Mouse (Mus musculus) layer of hippocampus, adult 18-20 months (tissue): ENCODE data around the gene Sergef. TPM values are rescaled to one million over a fixed set of nuclear protein-coding genes. Genes with fewer than 3 reads are reported as not detected.

Experiments used
- DNase-seq, 2 experiments: peaks; one replicate each; pipeline ENCODE4 v3.0.0; 2022; ENCODE audit warnings: low spot score in 2 of 2
- total RNA-seq, 2 experiments: library from RNA; stranded (reverse); gene quantifications; 2 replicates each; pipeline ENCODE4 v1.2.3; 2021

The Sergef gene
- total RNA-seq, 2 experiments from 2014 or later: 47.9 to 50.8 TPM

DNA sequence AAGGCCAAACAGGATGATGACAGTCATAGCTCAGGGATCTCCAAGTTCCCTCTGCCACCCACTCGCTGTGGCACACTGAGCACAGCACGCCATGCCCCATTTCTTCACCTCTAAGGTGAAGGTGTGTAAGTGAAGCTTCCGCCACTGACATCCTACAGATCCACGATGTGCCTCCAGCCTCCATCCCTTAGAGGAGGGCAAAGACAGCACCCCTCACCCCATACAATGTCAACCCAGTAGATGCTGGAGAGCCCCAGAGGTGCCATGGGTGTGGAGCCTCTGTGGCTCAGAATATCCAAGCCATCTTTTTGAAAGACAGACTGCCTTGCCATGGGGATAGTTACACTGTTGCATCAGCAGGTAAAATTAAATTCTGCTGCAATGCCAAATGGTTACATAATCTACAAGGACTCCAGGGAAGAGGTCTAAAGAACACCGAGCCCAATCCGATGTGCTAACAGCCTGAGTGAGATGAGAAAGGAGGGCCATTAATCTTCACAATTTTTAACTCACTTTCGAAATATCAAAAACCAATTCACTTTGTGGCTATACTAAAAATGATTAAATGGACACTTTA is 23.1 kb downstream of the Sergef start:
- no peak for DNase-seq

DNA sequence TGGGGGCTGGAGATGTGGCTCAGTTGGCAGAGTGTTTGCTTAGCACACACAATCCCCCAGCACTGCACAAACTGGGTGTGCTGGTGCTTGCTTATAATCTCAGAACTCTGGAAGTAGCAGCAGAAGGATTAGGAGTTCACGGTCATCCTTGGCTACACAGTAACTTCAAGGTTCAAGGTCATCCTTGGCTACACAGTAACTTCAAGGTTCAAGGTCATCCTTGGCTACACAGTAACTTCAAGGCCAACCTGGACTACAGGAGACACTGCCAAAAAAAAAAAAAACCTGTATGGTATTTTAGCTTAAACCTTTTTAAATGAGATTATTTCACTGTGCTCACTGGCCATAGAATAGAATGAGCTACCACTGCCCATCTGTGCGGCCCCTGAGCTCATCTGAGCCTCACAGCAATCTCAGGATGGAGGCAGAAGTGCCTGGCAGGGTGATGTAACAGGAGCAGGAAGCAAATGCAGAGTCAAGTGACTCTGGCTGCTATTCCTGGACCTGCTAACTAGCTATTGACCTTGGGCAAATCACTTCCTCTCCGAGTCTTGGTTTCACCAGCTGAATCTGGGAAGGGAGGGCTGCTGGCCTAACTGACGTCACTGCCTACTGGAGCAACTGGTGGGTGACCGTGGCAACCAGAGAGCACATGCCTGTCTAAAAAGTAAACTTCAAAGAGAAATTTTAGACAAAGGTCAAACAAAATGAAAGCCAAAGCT is 24.2 kb downstream of the Sergef start:
- DNase-seq: no peak

DNA sequence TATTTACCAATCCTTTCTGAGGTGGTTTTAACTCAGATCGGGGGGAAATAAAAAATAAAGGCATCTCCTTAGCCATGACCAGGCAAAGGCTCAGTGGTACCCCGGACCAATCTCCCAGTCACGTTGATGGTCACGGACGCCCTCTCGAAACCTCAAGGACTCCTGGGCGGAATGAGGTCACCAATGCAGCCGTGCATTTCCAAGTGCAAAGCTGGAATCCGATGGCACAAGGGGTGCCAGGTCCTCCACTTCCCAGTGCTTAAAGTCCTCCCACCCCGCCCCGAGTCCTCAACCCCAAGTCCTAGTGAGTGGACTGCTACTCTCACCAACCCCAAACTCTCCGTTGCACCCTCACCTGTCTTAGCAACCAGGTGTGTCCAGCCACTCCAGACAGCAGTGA is 25.3 kb downstream of the Sergef start:
- DNase-seq: no peak

- no peak for DNase-seq
These were observed 26.5 kb downstream of the Sergef start for GRCm38 (mm10) chr7:46613091-46613490.

- DNase-seq: no peak
These were observed 27.1 kb downstream of the Sergef start for GRCm38 (mm10) chr7:46612421-46612937.

DNA sequence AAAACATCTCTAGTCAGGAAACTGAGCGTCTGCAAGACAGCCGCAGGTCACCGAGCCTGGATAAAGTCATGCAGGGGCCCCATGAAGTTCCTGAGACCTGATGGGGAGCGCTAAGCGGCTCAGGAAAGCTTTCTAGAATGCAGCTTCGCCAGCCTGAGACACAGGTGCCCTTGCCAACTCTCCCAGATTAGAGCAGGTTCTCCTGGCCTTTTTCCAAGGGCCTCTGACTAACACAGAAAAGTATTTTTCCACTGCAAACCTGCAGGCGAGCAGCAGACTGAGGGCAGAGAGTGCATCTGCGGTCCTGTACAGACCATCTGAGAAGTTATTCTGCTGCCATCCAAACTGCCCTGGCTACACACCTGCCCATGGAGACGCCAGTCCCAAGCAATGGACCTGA is 27.6 kb downstream of the Sergef start:
- DNase-seq: peak in 1 of 2 experiments; percentile 47

DNA sequence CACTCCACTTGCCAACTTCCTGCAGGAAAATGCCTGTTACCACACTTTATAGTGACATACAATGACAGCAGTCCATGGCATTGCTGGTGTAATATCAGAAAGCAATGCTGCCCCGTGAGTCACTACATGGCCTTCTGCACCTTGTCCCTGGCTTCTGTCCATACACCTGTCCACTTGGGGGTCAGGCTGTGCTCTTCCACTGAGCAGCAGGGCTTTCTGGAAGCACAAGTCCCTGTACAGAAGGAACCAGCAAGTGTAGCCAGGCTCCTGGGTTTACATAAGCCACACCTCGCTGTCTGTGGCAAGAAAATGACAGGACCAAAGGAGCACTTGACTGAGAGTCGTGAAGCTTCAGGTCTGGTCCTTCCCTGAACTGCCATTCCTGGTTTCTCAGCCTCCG is 30.3 kb downstream of the Sergef start:
- no peak for DNase-seq

DNA sequence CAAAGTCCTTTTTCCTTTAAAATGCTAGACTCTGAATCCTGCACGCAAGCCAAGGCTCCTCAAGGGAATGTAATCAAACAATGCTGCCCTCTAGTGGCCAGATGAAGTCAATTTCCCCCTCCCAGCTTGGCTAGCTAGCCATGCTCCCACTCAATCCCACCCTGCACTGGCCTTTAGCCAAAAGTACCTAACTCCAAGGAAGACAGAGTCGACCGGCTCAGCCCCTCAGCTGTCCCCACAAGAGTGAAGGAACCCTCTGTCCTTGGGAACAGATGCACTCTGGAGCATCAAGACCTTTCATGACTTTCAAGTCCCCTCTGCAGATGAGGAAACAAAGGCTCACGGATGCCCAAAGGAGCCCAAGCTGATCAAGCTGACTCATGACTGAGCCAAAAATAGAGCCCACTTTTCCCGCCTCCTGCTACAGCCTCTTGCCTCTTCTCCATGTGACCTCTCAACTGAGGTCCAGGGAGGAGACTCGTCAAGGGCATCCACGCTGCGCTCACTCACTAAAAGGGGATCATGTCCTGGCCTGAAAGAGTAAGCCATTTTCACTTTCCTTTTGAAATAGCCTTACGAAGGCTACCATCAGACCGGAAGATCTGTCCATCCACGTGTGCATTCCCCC is 32.1 kb downstream of the Sergef start:
- peak in 1 of 2 experiments; percentile 79 for DNase-seq

DNA sequence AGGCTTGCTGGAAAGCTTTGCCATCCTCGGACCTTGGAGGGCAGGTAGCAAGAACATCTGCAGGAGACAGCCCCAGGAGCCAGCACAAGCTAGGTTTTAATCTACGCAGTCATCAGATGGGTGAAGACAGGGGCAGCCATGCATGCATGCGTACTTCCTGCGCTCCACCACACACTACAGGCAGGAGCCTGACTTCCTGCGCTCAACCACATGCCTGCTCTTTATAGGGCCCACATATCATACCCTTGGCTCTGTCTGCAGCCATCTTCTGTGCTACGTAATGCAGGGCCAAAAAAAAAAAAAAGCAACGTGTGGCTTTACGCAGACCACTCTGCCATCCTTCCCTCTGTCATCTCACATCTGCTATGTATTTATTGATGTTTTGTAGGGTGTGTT is 32.6 kb downstream of the Sergef start:
- DNase-seq: no peak

- DNase-seq: peak; percentile 56 to 83
These were observed 33.1 kb downstream of the Sergef start for GRCm38 (mm10) chr7:46606391-46607030.

- peak in 1 of 2 experiments; percentile 81 for DNase-seq
These were observed 36.6 kb downstream of the Sergef start for GRCm38 (mm10) chr7:46603051-46603450.

DNA sequence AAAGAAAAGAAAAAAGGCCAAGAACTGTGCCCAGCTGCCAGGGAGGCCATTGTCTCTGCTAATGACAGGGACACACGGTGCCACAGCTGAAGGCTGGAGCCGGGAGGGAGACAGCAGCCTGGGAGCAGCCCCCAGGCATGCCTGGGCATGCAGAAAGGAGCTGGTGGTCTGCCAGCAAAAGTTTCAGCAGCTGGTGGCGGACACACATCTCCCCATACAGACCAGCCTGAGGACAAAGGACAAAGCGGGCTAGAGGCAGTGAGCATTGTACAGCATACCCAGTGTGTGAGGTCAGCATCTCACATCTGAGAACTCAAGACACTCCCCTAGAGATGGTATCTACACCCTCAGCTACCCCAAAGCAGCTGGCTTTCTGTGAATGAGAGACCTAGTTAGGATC is 37.5 kb downstream of the Sergef start:
- DNase-seq: no peak

DNA sequence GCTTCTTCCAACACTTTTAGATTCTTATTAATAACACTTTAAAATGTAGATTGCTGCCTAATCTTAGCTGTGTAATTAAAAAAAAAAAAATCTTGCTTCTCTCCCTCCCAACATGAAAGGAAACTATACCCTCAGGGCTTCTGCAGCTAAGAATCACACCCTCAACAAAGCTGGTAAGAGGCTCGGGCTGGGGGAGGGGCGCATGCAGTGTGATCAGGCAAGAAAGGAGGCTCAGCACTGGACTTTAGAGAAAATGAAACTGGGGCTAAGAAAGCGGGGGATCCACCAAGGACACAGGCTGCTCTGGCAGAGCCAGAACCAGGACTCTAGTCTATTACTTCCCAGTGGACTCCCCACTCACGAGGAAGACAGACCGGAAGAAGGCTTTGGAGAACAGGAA is 38.5 kb downstream of the Sergef start:
- no peak for DNase-seq

DNA sequence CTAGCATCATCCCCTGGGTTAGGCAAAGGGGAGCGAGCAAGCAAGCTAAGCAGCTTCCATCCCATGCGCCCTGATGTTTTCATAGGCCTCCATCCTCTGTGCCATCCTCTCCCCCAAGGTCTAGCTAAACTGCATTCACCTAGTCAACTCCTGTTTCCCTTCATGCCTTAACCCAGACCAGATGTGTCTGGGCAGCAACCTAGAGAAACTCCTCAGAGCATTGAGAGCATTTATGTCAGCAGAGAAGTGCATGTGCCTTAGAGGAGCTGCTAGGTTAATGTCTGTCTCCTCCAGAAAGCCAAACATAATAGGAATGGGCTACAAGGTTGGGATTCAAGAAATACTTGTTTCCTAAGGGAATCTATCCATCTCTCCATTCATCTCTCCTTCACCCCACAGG is 42.6 kb downstream of the Sergef start:
- no peak for DNase-seq

DNA sequence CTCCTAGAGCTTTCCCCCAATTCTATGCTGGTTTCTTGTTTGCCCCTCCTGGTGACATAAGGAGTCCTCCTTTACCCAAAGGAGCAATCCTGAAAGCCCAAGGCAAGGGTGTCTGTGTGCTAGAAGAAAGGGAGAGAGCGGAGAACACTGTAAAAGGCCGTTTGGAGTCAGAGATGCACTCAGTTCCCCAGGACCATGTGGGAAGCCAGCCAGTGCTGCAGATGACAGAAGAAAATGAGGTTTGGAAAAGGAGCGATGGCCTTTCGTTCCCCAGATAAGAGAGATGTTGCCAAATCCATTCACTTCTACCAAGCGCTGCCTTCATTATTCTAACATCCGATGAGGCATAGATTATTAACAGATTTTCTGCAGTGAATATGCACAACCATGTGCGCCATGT is 48.1 kb downstream of the Sergef start:
- no peak for DNase-seq

GRCm38 (mm10) chr7:46589181-46589580 is 50.4 kb downstream of the Sergef start:
- DNase-seq: no peak

DNA sequence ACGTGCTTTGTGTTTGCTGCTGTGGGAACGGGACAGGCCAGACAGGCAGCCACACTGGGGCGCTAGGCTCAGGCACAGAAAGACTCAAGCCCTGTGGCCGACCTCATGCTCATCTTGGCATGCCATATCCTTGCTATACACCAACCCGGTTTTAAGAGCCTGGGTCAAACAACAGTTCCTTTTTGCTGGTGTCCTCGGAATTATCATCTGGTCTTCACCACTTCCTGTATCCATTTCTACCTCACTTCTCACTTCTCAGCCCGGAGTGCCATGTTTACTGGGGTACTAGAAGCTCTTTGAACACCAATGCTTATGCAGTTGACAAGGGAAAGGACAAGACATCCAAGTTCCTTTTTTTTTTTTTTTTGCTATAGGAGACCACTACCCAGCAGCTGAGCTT is 51.6 kb downstream of the Sergef start:
- DNase-seq: no peak

DNA sequence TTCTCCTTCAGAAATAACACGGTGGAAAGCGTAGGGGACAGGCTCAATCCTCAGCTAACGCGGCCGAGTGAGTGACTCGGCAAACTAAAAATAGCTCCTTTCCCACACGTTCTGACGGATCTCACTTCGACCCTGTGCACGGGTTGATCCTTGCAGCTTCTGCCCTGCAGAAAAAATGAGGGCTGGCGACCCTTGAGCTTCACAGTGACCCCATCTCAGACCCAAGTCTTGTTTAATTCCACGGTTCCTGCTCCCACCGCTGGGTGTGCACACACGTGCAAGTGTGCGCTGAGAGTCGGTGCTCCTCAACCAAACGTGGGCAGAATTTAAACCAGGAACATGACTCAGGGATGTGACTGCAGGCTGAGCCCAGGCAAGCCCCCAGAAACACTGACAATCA is 52.1 kb downstream of the Sergef start:
- DNase-seq: peak; percentile 36 to 62

- no peak for DNase-seq
These were observed 52.9 kb downstream of the Sergef start for GRCm38 (mm10) chr7:46586621-46587216.

GRCm38 (mm10) chr7:46582750-46583149 is 56.9 kb downstream of the Sergef start:
- no peak for DNase-seq

GRCm38 (mm10) chr7:46581358-46581930 is 58.2 kb downstream of the Sergef start:
- peak in 1 of 2 experiments; percentile 16 for DNase-seq
